Mouse (Mus musculus) MN1 (cell line): Measurements from ENCODE around the gene Zfp648.

Experiments used
- DNase-seq: peaks from one replicate; pipeline ENCODE4 v3.0.0-alpha.2; 2016; ENCODE audit warnings: low spot score

The Zfp648 gene

DNA sequence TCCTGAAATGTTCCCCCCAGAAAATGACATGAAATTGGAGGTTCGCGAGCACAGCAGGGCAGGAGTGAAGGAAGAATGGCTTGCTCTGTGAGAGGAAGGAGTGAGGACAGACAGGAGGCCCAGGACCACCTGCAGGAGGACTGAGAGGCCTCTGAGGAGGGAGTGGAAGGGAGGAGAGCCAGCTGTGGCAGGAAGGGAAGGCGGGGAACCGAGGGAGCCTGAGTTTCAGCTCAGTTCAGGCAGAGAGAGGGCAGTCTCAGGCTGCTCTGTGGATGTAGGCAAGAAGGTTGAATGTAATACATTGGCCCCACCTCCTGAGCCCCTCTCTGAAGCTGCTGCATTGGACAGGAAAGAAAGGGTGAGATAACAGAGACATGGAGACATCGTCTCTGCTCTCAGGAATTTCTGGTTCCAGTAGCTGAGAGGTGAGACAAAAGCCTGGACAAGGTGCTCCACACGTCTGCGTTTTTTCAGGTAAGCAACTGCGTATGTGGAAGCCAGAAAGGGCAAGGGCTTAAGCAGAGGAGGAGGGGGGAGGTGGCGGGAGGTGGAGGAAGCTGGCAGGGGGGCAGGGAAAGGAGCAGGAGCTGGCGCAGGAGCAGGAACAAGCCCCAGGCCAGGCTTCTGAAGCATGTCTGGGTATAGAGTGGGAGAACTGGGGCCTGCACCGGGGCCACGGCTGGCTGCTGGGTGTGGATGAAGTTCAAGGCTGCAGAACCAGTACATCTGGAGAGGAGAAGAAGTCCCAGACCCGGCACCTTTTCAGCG, at the start of gene Zfp648:
Gene Zfp648, plus strand, starts transcription at position 233 of the 768 bp plus-strand sequence.
- no peak for DNase-seq

DNA sequence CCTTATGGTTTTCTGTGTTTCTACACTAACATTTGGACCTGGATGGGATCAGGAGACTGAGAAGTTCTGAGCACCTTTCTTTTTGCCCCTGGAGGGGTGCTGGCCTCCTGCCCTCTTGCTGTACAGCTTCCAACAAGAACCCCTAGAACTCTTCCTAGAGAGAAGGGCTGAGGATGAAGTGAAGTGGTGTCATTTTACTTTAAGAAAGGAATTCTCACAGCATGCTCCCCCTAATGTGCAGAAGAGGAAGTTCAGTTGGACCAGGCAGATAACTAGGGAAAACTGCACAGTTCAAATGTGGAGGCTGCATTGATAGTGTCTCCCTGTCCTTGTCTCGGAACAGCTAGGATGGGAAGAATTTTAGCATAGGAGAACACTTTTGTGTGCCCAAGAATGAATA, 48.4 kb upstream of the Zfp648 start:
- DNase-seq, result no peak

DNA sequence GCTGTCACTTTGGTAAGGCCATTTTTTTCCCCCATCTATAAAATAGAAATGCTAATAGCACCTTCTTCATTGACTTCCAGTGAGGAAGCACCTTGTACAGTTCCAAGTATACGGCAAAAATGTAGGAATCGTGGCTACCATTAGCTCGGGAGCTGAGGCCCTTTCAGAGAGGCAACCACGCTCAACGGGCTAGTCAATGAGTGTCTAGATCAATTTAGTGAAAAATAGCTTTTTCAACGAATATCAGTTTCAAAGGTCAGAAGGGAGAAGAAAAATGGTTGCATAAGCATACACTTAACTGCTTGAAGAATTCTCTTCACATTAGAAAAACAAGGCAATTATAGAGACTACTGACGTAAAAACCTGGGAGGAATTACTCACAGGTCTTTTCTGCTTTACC, 47.2 kb upstream of the Zfp648 start:
- no peak for DNase-seq

DNA sequence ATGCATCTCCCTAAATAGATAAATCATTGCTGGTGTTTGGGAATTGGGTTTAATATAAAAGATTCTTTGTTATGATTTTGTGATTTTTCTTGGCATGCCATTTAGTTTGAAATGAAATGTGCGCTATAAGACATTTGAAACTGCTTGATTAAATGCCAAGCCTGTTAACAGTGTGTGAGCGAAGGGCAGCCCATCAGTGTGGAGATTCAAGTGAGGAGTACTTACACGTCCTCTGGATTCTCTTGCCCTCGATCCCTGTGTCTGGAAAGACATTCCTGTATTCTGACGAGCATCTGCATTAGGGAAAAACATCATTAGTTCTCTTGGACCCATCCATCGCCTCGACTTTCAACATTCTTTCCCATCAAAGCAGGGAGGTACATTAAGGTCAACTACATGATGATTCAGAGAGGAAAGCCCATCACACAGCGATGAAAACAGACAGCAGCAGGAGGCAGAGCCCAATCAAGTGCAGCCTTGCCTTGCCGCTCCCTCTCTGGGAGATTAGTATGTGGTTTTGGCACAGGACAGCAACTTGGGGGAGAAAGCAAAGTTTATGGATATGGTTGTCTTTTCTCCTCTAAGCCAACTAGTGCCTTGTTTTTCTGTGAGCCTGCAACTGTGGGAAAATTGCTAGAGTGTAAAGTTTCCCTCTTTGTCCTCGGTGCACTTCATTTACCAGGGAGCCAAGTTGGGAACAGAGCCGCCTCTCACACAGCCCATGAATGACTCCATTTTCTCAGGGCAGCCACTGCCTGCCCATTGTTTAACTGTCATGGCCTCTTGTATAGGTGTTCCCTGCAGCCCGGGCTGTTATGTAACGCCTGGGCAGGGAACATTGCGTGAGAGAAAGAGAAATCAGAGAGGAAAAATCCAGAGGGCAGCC, 44.6 kb upstream of the Zfp648 start:
- DNase-seq, result no peak

DNA sequence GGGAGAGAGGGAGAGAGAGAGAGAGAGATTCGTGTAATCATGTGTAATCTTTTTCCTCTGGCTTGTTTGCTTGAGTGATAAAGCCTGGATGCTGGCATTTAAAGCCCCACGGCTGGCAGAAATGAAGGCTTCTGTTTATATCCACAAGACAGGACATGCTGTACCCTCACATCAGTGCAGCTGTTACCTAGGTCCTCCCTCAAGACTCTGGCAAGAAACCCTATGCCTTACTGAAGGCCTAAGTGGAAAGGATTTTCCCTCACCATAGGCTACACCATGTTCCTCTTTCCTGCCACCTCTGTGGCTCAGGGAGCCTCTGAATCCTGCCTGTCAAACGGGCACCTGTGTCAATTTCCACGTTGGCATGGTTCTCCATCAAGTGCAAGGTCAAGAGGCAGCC, 43.9 kb upstream of the Zfp648 start:
- DNase-seq, result no peak

DNA sequence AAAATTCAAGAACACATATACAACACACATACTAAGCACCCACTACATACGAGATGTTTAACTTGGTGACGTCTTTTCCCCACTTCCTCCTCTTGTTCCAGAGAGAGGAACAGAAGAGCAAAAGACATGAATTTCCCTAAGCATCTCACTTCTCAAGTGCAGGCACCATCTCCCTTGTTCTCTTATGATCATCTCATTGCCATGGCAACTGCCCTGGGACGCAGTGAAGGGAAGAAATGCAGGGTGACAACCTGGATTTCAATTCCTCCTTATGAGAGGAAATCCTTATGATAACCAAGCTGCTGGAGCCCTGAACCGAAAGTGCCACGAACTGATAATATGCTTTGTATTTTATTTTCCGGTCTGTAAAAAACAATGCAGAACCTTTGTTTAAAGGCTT, 33.3 kb upstream of the Zfp648 start:
- no peak for DNase-seq

DNA sequence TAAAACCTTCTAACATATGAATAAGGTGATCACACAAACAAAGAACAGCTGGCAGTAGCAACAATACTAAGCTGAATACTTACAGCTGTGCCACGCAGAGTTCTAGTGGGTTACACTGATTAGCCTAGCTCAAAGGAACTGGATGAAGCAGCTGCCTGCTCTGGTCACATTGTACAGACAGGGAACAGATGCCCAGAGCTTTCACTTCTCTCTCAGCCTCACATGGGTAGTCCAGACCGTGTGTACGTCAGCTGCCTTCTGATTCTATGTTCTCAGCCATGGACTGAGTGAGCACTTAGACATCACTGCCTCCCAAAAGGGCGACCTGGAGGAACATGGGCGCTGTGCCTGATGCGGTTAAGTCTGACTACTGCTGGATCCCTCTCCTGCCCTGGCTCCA, 25.7 kb upstream of the Zfp648 start:
- DNase-seq, result no peak

DNA sequence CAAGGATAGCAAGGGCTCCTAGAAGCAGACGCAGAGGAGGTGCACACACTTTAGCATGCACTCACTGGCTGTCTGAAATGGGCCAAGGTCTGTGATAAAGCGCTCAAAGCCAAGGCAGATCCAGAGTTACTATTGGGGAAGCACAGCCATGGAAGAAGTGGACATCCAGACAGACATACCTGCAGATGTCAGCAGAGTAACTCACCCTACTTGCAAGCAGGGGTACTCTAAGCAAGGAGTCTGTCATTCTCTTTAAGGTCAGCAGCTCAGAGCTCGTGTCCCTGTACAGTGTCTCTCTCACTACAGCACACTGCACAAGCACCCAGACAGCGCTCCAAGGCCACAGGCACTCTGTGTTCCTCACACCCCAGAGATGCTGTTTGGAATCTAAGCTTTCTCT, 23.2 kb upstream of the Zfp648 start:
- no peak for DNase-seq

DNA sequence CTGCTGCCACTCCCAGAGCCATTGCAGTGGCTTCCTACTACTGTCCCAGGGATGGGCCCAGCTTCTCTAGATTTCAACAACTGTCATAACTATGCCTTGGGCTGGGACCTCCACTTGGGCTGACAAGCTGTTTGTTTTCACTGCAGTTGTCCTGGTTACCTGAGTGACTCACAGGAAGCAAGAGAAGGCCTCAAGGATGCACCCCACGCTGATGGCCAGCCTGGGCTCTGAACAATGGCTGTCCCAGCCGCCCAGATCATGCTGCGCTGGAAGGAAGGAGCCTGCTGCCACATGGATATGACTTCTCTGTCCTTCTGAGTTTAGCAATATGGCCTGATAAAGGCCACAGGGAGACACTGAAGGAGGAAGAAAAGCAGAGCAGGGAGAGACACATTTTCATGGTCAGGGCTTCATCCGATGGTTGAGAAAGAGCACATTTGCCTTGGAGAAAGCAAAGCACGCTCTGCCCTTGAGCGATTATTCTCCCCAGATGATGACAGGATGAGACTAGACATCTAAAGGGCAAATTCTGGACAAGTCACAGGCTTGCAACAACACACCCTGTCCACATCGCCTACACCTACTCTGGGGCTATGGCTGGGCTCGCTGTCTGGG, 22.3 kb upstream of the Zfp648 start:
- no peak for DNase-seq

DNA sequence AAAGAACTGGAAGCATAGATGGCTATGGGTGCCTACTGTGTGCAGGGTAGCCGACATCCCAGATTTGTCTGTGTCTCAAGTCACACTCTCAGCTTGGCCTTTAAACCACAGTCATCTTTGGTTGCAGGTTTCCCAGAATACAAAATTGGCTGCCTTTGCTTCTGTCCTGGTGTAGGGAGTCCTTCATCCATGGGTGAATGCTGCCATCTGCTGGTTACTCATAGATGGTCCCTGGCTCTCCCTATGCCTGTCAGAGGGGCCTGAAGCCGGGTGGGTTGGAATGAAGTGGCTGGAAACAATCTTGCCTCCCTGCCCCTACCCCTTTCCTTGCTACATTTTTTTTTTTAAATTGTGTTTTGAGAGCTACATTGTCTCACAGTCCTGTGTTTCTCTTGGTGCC, 20.0 kb upstream of the Zfp648 start:
- peak; percentile 52 for DNase-seq

DNA sequence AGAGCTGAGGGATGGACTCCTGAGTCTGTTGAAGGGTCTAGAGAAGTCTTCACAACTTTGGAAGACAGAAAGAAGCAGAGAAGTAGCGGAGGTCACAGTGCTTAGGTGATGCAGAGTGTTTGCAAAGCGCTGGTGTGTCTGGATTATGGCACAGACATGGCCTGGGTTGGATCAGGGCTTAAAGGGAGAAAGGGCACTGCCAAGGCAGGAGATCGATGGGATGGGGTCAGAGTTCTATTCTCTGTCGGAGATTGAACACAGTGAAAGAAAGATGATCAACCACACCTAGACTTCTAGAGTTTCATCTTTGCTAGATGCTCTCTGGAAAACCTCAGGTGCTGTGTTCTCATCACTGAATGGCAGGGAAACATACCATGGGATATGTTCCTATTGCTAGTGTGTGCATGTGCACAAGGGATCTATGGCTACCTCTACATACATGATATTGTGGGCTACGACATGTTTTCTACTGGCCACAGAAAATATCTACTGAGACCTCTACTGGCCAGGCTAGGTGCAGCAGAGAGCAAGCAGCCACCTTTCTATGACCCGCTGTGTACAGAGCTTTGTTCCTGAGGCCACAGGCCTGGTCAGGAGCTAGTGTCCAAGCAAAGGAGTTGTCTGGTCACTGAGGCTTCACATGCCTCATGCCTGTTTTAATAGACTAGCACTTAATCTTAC, 18.5 kb upstream of the Zfp648 start:
- no peak for DNase-seq

DNA sequence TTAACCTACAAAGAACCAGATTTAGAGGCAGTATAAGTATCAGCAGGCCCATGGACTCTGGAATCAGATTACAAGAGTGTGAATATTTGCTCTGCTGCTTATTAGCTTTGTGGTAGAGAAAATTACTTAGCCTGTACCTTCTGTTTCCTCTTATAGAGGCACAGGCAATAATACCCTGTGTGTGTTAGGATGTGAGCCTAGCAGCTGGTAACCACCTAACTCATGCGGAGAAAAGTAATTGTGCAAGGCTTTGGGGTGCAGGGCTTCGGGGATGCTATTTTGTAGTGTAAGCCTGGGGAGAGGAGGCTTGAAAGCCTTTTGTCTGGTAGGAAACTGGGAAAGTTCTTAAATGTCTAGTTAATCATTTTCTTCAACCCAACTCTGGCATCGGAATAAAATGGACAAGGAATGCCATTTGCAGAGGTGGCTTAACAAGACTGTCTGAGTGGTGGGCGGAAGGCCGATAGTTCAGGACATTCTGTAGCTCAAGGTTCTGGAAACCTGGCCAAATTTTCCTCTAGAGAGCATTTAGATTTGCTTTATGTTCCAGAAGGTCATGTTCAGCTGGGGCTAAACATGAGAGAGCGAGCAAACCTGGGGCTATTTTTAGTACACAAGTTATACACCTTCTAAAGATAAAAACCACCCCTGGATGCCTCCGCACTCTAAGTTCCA, 17.8 kb upstream of the Zfp648 start:
- no peak for DNase-seq

DNA sequence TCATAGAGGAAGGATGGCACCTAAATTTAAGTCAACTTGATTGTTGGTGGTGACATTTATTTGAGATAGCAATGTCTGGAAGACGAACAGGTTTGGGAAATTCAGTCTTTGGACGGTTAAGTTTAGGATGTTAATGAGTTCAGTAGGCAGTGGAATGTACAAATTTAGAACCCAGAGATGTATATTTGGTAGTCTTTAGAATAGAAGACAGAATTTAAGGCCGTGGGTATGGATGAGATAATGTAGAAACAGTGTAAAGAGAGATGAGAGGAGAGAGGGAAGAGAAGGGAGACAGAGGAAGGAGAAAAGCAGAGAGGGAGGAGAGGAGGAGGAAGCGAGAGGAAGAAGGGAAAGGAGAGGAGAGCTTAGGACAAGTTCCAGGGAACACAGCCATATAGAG, 12.8 kb upstream of the Zfp648 start:
- DNase-seq, result no peak

DNA sequence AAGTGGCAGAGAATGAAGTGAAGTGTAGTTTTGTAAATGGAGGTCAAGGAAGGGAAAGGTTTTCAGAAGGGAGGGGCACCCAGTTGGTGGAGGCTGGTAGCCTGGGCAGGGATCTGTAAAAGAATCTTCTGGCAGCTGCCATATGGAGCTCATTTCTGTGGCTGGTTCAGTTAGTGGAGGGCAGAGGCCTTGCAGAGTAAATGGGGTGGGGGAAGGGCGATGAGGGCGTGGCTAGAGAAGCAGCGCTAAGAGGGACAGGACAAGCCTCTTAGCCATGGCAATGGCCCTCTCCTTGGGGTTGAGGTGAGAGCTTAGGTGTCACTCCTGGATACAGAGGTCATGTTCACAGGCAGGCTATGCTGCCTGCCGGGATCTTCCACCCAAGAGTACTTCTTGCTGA, 12.4 kb upstream of the Zfp648 start:
- DNase-seq, result no peak

DNA sequence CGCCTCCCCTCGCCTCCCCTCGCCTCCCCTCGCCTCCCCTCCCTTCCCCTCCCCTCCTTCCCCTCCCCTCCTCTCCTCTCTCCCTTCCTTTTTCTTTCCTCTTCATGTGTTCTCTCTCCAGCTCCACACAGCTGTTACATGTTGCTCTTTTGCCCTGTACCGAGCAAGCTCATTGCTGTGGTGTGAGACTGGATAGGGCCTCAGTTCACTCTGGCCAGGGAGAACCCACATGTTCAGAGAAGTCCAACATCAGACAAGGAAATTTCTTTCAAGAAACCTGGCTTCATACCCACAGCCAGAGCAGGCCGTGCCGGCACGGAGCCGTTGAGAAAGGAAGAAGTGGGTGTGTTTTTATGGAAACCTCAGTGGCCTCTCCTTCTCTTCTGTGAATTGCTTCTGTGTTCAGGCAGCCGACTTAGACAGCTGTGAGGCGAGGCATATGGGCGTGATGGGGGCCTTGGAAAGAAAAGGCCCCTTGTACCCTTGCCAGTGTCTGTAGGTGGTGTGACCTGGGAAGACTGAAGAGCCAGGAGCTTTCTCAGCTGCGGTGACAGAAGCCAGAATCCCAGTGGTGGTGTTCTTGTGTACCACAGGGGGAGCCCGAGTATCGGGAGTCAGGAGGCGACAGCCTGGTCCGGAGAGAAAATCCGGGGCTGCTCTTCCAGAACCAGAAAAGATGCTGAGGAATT, 11.0 kb upstream of the Zfp648 start:
- DNase-seq, result no peak

DNA sequence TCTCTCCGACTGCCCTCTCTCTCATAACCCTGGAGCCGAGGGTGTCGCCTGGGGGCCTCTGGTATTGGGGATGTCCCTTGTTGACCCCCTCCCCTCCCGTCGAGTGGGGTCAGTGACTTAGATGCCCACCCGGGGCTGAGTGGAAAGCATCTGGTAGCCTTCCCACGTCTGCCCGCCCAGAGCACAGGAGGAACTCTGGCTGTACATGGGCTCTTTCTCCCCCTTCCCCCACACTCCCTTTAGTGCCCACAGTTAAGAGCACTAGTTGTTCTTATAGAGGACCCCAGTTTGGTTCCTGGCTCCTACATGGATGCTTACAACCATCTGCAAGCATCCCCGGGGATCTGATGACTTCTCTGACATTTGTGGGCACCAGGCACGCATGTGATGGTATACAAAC, 2.1 kb upstream of the Zfp648 start:
- no peak for DNase-seq

DNA sequence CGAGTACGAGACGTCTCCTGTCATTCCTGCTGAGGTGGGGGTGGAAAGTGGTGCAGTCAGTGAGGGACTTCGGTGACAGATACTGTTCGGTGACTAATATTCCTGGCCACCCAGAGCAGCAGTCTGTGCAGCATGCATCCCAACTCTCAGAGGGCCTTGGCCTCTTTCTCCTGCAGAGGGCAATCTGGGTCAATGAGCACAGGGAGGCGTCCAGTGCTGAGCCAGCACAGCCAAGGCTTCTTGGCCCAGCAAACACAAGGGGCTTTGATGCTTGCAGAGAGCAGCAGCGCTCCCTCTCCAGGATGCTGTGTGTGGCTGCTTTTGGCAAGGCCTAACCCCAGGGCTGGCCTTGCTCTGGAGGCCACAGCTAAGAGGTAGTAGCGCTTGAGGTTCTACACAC, 1.6 kb downstream of the Zfp648 start:
- no peak for DNase-seq

DNA sequence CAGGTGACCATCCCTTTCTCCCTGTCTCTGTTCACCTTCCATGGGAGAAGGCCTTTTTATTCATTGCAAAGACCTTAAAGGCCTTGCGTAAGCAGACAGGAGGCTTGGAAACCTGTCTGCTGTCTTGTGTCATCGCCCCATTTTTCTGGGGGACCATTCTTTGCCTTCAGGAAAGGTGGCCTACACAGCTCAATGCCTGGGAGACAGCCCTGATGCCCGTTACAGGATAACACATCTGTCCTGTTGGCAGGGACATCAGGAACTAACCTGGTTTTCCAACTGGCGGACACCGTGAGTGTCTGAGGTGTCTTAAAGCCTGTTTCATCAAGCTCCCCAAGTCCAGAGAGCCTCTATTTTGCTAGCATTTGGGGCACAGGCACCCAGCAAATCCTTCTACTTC, 2.4 kb downstream of the Zfp648 start:
- no peak for DNase-seq

DNA sequence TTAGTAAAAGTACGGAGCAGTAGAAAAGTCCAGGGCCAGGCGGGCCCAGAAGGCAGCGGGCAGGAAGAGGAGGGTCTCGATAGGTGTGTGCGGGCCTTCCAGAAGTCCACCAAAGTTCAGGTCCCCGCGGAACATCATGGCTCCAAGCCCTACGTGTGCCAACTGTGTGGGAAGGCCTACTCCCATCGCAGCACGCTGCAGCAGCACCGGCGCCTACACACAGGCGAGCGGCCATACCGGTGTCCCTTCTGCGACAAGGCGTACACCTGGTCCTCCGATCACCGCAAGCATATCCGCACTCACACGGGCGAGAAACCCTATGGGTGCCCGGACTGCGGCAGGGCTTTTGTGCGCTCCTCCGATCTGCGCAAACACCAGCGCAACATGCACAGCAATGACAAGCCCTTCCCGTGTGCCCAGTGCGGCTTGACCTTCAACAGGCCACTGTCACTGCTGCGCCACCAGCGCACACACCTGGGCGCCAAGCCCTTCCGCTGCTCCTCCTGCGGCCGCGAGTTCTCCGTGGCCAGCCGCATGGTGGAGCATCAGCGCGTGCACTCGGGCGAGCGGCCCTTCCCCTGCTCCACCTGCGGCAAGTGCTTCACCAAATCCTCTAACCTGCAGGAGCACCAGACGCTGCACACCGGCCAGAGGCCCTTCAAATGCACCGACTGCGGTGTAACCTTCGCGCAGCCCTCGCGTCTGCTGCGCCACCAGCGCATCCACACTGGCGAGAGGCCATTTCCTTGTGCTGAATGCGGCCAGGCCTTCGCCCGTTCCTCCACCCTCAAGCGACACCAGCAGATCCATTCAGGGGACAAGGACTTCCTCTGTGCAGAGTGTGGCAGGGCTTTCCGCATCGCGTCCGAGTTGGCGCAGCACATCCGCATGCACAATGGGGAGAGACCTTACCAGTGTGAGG, 3.9 kb downstream of the Zfp648 start:
- DNase-seq, result no peak

DNA sequence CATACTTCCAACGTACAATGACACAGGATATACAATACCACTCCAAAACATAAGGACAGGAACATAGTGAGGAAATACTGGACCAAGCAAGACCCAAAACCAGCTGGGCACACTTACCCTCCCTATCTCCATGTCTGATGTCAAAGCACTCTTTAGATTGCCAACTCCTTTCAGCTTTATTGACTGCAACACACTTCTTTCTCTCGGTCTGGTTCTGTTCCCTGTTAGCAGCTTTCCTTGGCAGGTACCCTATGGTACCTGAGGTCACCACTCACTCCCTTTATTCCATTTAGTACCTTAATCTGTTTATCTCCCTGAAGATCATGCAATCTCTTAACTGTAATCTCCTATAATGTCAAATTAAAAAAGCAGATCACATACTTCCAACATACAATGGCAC, 19.0 kb downstream of the Zfp648 start:
- no peak for DNase-seq
